Mouse (Mus musculus): ENCODE measurements around the gene Stx1a. TPM values are rescaled to one million over a fixed set of nuclear protein-coding genes. Genes with fewer than 3 reads are reported as not detected.
"Not testable (repeated sequence)": the region's sequence is repeated elsewhere in the genome, so short reads cannot be mapped to it uniquely, and the experiment has no call there.

Gene Stx1a
- polyA plus RNA-seq, 1 experiment from 2014 or later: 13.1 TPM

GRCm38 (mm10) chr5:135053356-135053755, 30.1 kb downstream of the Stx1a start:
- WGBS: 91% methylated on average over 12 of the region's 12 CpGs
- H3K9ac ChIP-seq: no peak overlapping the region
- peaks cover 95% of the 10 kb centered on the region for H3K36me3 ChIP-seq
- H3K27me3 ChIP-seq: no peaks in the 10 kb centered on the region
- no peaks in the 10 kb centered on the region for H3K9me3 ChIP-seq
- H3K4me1 ChIP-seq: no peaks in the 10 kb centered on the region
- no peak overlapping the region for H3K27ac ChIP-seq
- no peak for ATAC-seq (ENCODE audit: low FRiP score, low read depth)
- no peak overlapping the region for H3K4me3 ChIP-seq
- H3K4me2 ChIP-seq (replicated peaks): no peak overlapping the region

- H3K9me3 ChIP-seq: no peaks in the 10 kb centered on the region
- peak within 1 kb of the TSS; percentile 95 for H3K4me2 ChIP-seq (replicated peaks)
- ATAC-seq (ENCODE audit: low FRiP score, low read depth): peak; percentile 95
- under 1% methylated on average over 52 of the region's 52 CpGs for WGBS
- H3K36me3 ChIP-seq: peaks cover 61% of the 10 kb centered on the region
- H3K4me1 ChIP-seq: peaks cover 21% of the 10 kb centered on the region
- H3K27me3 ChIP-seq: no peaks in the 10 kb centered on the region
- peak within 1 kb of the TSS; percentile 93 for H3K9ac ChIP-seq
- H3K4me3 ChIP-seq: peak within 1 kb of the TSS; percentile 99
- 0 out of 2 replicates have a peak within 1 kb of the TSS, but pooled peaks have one; percentile 10 for H3K27ac ChIP-seq
Observed at GRCm38 (mm10) chr5:135063629-135064381, 40.5 kb downstream of the Stx1a start, which contains the start of gene Dnajc30. TSS of gene Dnajc30 (plus strand) at chr5:135064202.

- Histone ChIP-seq H3K27me3 (no peaks in the 10 kb centered on the region), H3K4me3 (peak overlapping the region; percentile 99), H3K27ac (0 out of 2 replicates have a peak overlapping the region, but pooled peaks have one; percentile 10), H3K4me1 (peaks cover 21% of the 10 kb centered on the region), H3K9me3 (no peaks in the 10 kb centered on the region), H3K4me2 (replicated peaks) (peak overlapping the region; percentile 95), H3K36me3 (peaks cover 55% of the 10 kb centered on the region), H3K9ac (peak overlapping the region; percentile 93)
- ATAC-seq (ENCODE audit: low FRiP score, low read depth): peak; percentile 66
- WGBS: under 1% methylated on average over 40 of the region's 40 CpGs
Observed at GRCm38 (mm10) chr5:135064382-135064766, 41.1 kb downstream of the Stx1a start.

- Histone ChIP-seq H3K36me3 (peaks cover 49% of the 10 kb centered on the region), H3K4me1 (peaks cover 21% of the 10 kb centered on the region), H3K27ac (0 out of 2 replicates have a peak within 1 kb of the TSS, but pooled peaks have one; percentile 10), H3K4me2 (replicated peaks) (peak within 1 kb of the TSS; percentile 95), H3K9ac (peak within 1 kb of the TSS; percentile 93), H3K4me3 (peak within 1 kb of the TSS; percentile 99)
- not testable (repeated sequence) for H3K9me3 ChIP-seq; H3K27me3 ChIP-seq; ATAC-seq (ENCODE audit: low FRiP score, low read depth)
- WGBS: 72% methylated on average over 9 of the region's 9 CpGs
Observed at GRCm38 (mm10) chr5:135064909-135065446, 41.7 kb downstream of the Stx1a start, which contains the start of gene Bud23. TSS of gene Bud23 (minus strand) at chr5:135064959.

GRCm38 (mm10) chr5:135066008-135066407, 42.7 kb downstream of the Stx1a start:
- no peak for ATAC-seq (ENCODE audit: low FRiP score, low read depth)
- H3K9ac ChIP-seq: no peak overlapping the region
- H3K27ac ChIP-seq: no peak overlapping the region
- 94% methylated on average over 3 of the region's 3 CpGs for WGBS
- H3K27me3 ChIP-seq: no peaks in the 10 kb centered on the region
- peaks cover 21% of the 10 kb centered on the region for H3K4me1 ChIP-seq
- H3K4me2 ChIP-seq (replicated peaks): peak overlapping the region; percentile 95; the same call in 1 of the 2 replicates
- H3K4me3 ChIP-seq: no peak overlapping the region
- peaks cover 39% of the 10 kb centered on the region for H3K36me3 ChIP-seq
- H3K9me3 ChIP-seq: no peaks in the 10 kb centered on the region

- no peak overlapping the region for H3K9ac ChIP-seq
- peaks cover 18% of the 10 kb centered on the region for H3K4me1 ChIP-seq
- peaks cover 66% of the 10 kb centered on the region for H3K36me3 ChIP-seq
- H3K27ac ChIP-seq: no peak overlapping the region
- 88% methylated on average over 3 of the region's 3 CpGs for WGBS
- no peak overlapping the region for H3K4me2 ChIP-seq (replicated peaks)
- no peaks in the 10 kb centered on the region for H3K27me3 ChIP-seq
- no peaks in the 10 kb centered on the region for H3K9me3 ChIP-seq
- H3K4me3 ChIP-seq: no peak overlapping the region
- no peak for ATAC-seq (ENCODE audit: low FRiP score, low read depth)
Observed at GRCm38 (mm10) chr5:135070448-135070847, 47.2 kb downstream of the Stx1a start.

GRCm38 (mm10) chr5:135072061-135072460, 48.8 kb downstream of the Stx1a start:
- Histone ChIP-seq H3K27ac (no peak overlapping the region), H3K9ac (no peak overlapping the region), H3K4me2 (replicated peaks) (no peak overlapping the region), H3K4me3 (no peak overlapping the region), H3K9me3 (no peaks in the 10 kb centered on the region), H3K4me1 (peaks cover 22% of the 10 kb centered on the region), H3K27me3 (no peaks in the 10 kb centered on the region), H3K36me3 (peaks cover 63% of the 10 kb centered on the region)
- no peak for ATAC-seq (ENCODE audit: low FRiP score, low read depth)
- 90% methylated on average over 2 of the region's 2 CpGs for WGBS

GRCm38 (mm10) chr5:135072720-135073119, 49.4 kb downstream of the Stx1a start:
- H3K4me3 ChIP-seq: no peak overlapping the region
- no peaks in the 10 kb centered on the region for H3K27me3 ChIP-seq
- peaks cover 24% of the 10 kb centered on the region for H3K4me1 ChIP-seq
- H3K9ac ChIP-seq: no peak overlapping the region
- no peak overlapping the region for H3K4me2 ChIP-seq (replicated peaks)
- whole genome bisulfite sequencing: 74% methylated on average over 6 of the region's 6 CpGs
- H3K27ac ChIP-seq: no peak overlapping the region
- H3K36me3 ChIP-seq: peaks cover 56% of the 10 kb centered on the region
- no peak for ATAC-seq (ENCODE audit: low FRiP score, low read depth)
- no peaks in the 10 kb centered on the region for H3K9me3 ChIP-seq

- peaks cover 24% of the 10 kb centered on the region for H3K4me1 ChIP-seq
- no peaks in the 10 kb centered on the region for H3K27me3 ChIP-seq
- WGBS: 21% methylated on average over 25 of the region's 26 CpGs
- H3K4me2 ChIP-seq (replicated peaks): peak overlapping the region; percentile 32
- H3K36me3 ChIP-seq: peaks cover 48% of the 10 kb centered on the region
- H3K4me3 ChIP-seq: no peak overlapping the region
- no peak for ATAC-seq (ENCODE audit: low FRiP score, low read depth)
- no peaks in the 10 kb centered on the region for H3K9me3 ChIP-seq
- no peak overlapping the region for H3K27ac ChIP-seq
- peak overlapping the region; percentile 54 for H3K9ac ChIP-seq
Observed at GRCm38 (mm10) chr5:135073349-135074150, 50.3 kb downstream of the Stx1a start.

GRCm38 (mm10) chr5:135075655-135076054, 52.4 kb downstream of the Stx1a start:
- H3K27ac ChIP-seq: no peak overlapping the region
- ATAC-seq (ENCODE audit: low FRiP score, low read depth): no peak
- peaks cover 7% of the 10 kb centered on the region; the same call in 1 of the 2 replicates for H3K27me3 ChIP-seq
- H3K4me2 ChIP-seq (replicated peaks): no peak overlapping the region
- 72% methylated on average over 4 of the region's 4 CpGs for WGBS
- H3K36me3 ChIP-seq: peaks cover 48% of the 10 kb centered on the region
- peaks cover 24% of the 10 kb centered on the region for H3K4me1 ChIP-seq
- no peak overlapping the region for H3K9ac ChIP-seq
- H3K4me3 ChIP-seq: no peak overlapping the region
- H3K9me3 ChIP-seq: no peaks in the 10 kb centered on the region

GRCm38 (mm10) chr5:135076368-135076767, 53.1 kb downstream of the Stx1a start:
- H3K36me3 ChIP-seq: peaks cover 45% of the 10 kb centered on the region
- no peak overlapping the region for H3K27ac ChIP-seq
- H3K4me2 ChIP-seq (replicated peaks): peak overlapping the region; percentile 76
- H3K9me3 ChIP-seq: no peaks in the 10 kb centered on the region
- no peak overlapping the region for H3K9ac ChIP-seq
- H3K4me3 ChIP-seq: peak overlapping the region; percentile 95; the same call in 1 of the 2 replicates
- H3K4me1 ChIP-seq: peaks cover 24% of the 10 kb centered on the region
- WGBS: 87% methylated on average over 14 of the region's 14 CpGs
- H3K27me3 ChIP-seq: peaks cover 7% of the 10 kb centered on the region; the same call in 1 of the 2 replicates
- ATAC-seq (ENCODE audit: low FRiP score, low read depth): no peak
